Mouse (Mus musculus): ENCODE measurements around the gene Osbp2.

- TF ChIP-seq CTCF (IDR thresholded peaks at IDR 0.05; ENCODE audit: extremely low read depth, insufficient read length, insufficient replicate concordance, low read depth, low read length) (no peak), POLR2A (IDR thresholded peaks at IDR 0.05; ENCODE audit: low read depth, low read length) (no peak)
Measured at GRCm38 (mm10) chr11:3859778-3860177, 3.9 kb downstream of the Osbp2 start.

All from small intestine, adult 2 months (tissue).